Mouse (Mus musculus) lung, adult 2 months (tissue): Measurements from ENCODE around the gene Grap.

Experiments used
- CTCF ChIP-seq: fragments of 200-500 bp; IDR thresholded peaks from 2 replicates; pipeline ENCODE4 v1.5.1; 2011; ENCODE audit warnings: mild to moderate bottlenecking, low read length, control low read depth; ENCODE audit not compliant: insufficient read depth
- POLR2A ChIP-seq: fragments of 200-500 bp; IDR thresholded peaks from 2 replicates; pipeline ENCODE4 v1.6.1; 2011; ENCODE audit warnings: low read depth, mild to moderate bottlenecking, control low read depth, low read length, borderline replicate concordance; ENCODE audit errors: extremely low read depth

DNA sequence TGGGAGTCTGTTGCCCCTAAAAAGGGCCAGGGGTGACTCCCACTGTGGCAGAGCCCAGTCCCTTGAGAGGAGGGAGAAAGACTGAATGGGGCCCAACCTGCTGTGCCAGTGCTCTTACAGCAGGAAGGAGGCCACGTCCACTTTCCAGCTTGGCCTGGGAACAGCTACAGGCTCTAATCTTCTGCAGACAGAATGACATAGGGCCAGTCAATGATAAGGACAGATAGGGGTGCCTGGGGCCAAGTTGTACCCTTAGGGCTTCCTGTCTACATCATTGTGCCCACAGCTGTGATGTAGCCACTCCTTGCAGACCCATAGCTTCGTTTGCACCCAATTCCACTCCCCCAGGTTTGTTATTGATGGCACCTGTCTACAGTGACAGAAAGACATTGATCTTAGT lies 33.1 kb downstream of the Grap start:
- no peak for TF ChIP-seq CTCF
- TF ChIP-seq POLR2A = no peak
